In genomic region chr15:101277351-101277899, GRCm38 (mm10) we compare ENCODE assay signal across 9 mouse cellular contexts. TPM values are rescaled to one million over a fixed set of nuclear protein-coding genes. Genes with fewer than 3 reads are reported as not detected.
DNase-seq lines count a peak whose midpoint lies in the region; ATAC-seq lines count a peak whose summit lies in the region.
"Had no signal": no experiment of that assay in that cellular context is flagged by ENCODE, and none has a peak within 500 bp of the region (broad histone marks: within the 10 kb centered on the region; RNA-seq: fewer than 3 reads in every experiment).

No protein-coding gene starts in this region.

- no peaks in the 10 kb centered on the region for H3K4me1 ChIP-seq in embryonic facial prominence, embryonic 11.5 days (ENCODE audit: control insufficient read depth, insufficient read depth, low read length)
- H3K4me1 ChIP-seq in intestine, embryonic 15.5 days (replicated peaks) = peaks cover 36% of the 10 kb centered on the region
- H3K4me1 ChIP-seq in neural tube, embryonic 12.5 days = peaks cover 26% of the 10 kb centered on the region

- DNase-seq in left cerebral cortex, postnatal 4 days = peak; percentile 35
- no peak for DNase-seq in left cerebral cortex, postnatal 25 days (ENCODE audit: low spot score in 2 of 2)
- peak; percentile 41 for DNase-seq in embryonic facial prominence, embryonic 11.5 days (ENCODE audit: low spot score)
- DNase-seq in adipocyte (ENCODE audit: low spot score) = no peak
- DNase-seq in thymus, adult 18-20 months = no peak

- ATAC-seq in embryonic facial prominence, embryonic 11.5 days (replicated peaks; ENCODE audit: insufficient number of reproducible peaks, low FRiP score, low TSS enrichment, low read depth) = no peak; the same call in 1 of the 2 replicates
- ATAC-seq in intestine, embryonic 15.5 days = peak; percentile 75
- peak; percentile 69 for ATAC-seq in neural tube, embryonic 12.5 days (ENCODE audit: low FRiP score, low read depth)
- ATAC-seq in monocyte, adult 5-6 weeks (replicated peaks; ENCODE audit: insufficient number of reproducible peaks, low FRiP score, low TSS enrichment, poor library complexity, severe bottlenecking) = no peak

- H3K9ac ChIP-seq in embryonic facial prominence, embryonic 11.5 days (replicated peaks; ENCODE audit: low read length) = no peak overlapping the region
- no peak overlapping the region for H3K9ac ChIP-seq in intestine, embryonic 15.5 days
- H3K9ac ChIP-seq in neural tube, embryonic 12.5 days = no peak overlapping the region

- no peak overlapping the region for H3K4me2 ChIP-seq in embryonic facial prominence, embryonic 11.5 days (ENCODE audit: low read depth, low read length)
- no peak overlapping the region for H3K4me2 ChIP-seq in intestine, embryonic 15.5 days (replicated peaks)
- H3K4me2 ChIP-seq in neural tube, embryonic 12.5 days (replicated peaks) = no peak overlapping the region; the same call in 1 of the 2 replicates

- H3K27ac ChIP-seq in embryonic facial prominence, embryonic 11.5 days (replicated peaks; ENCODE audit: low read depth, low read length) = no peak overlapping the region
- peak overlapping the region; percentile 54 for H3K27ac ChIP-seq in intestine, embryonic 15.5 days
- no peak overlapping the region for H3K27ac ChIP-seq in neural tube, embryonic 12.5 days

- no peak overlapping the region for H3K4me3 ChIP-seq in embryonic facial prominence, embryonic 11.5 days (ENCODE audit: low read depth, low read length)
- H3K4me3 ChIP-seq in intestine, embryonic 15.5 days (replicated peaks) = no peak overlapping the region
- no peak overlapping the region for H3K4me3 ChIP-seq in neural tube, embryonic 12.5 days
- H3K4me3 ChIP-seq: myocyte had no signal

- H3K36me3 ChIP-seq in embryonic facial prominence, embryonic 11.5 days (replicated peaks; ENCODE audit: control insufficient read depth, insufficient read depth, low read depth, low read length) = no peaks in the 10 kb centered on the region
- H3K36me3 ChIP-seq in intestine, embryonic 15.5 days = peaks cover 9% of the 10 kb centered on the region; the same call in 1 of the 2 replicates
- H3K36me3 ChIP-seq in neural tube, embryonic 12.5 days = peaks cover 16% of the 10 kb centered on the region

- intact Hi-C loops in left cerebral cortex, postnatal 4 days (cut with DNase I) = no loop called here
- intact Hi-C loops in left cerebral cortex, postnatal 25 days (cut with DNase I) = no loop called here

- no peaks in the 10 kb centered on the region for H3K27me3 ChIP-seq in embryonic facial prominence, embryonic 11.5 days (ENCODE audit: control insufficient read depth, insufficient read depth, low read length)
- H3K27me3 ChIP-seq in intestine, embryonic 15.5 days (replicated peaks) = no peaks in the 10 kb centered on the region
- no peaks in the 10 kb centered on the region; the same call in 1 of the 2 replicates for H3K27me3 ChIP-seq in neural tube, embryonic 12.5 days (replicated peaks)

- 25% methylated on average over 11 of the region's 11 CpGs for WGBS in embryonic facial prominence, embryonic 11.5 days
- WGBS in intestine, embryonic 15.5 days = 48% methylated on average over 11 of the region's 11 CpGs
- WGBS in neural tube, embryonic 12.5 days = 34% methylated on average over 11 of the region's 11 CpGs

- H3K9me3 ChIP-seq in embryonic facial prominence, embryonic 11.5 days (replicated peaks; ENCODE audit: control insufficient read depth, low read length) = no peaks in the 10 kb centered on the region
- no peaks in the 10 kb centered on the region for H3K9me3 ChIP-seq in intestine, embryonic 15.5 days
- no peaks in the 10 kb centered on the region for H3K9me3 ChIP-seq in neural tube, embryonic 12.5 days

RNA-seq across cellular contexts. Expression of gene Atg101, which starts 6.6 kb away (rescaled TPM):
- total RNA-seq in left cerebral cortex, postnatal 4 days (2021) = 10 to 100 TPM; 36.5 to 37.1 TPM
- 10 to 100 TPM; 40.3 to 43.6 TPM for total RNA-seq in left cerebral cortex, postnatal 25 days (2021)
- 63.8 and 65.8 TPM in 2 replicates for polyA plus RNA-seq in embryonic facial prominence, embryonic 11.5 days (2014; fragmentation: Nextera tagmentation; extraction: Ambion mirVana)
- polyA plus RNA-seq in intestine, embryonic 15.5 days (2015; fragmentation: Nextera tagmentation; extraction: Ambion mirVana) = 61.1 and 62.0 TPM in 2 replicates
- 74.0 and 80.4 TPM in 2 replicates for polyA plus RNA-seq in neural tube, embryonic 12.5 days (2016; fragmentation: Nextera tagmentation; extraction: Ambion mirVana)
- 52.9 to 72.0 TPM (median 58.7 TPM) in 3 replicates for total RNA-seq in monocyte, adult 5-6 weeks (2017)

RNA-seq across cellular contexts. Expression of gene 6030408B16Rik, which starts 15.6 kb away (rescaled TPM):
- total RNA-seq in left cerebral cortex, postnatal 4 days (2021) = under 1 TPM in 1 of 2 experiments, not detected in 1; 0.56 TPM
- not detected for total RNA-seq in left cerebral cortex, postnatal 25 days (2021)
- polyA plus RNA-seq in embryonic facial prominence, embryonic 11.5 days (2014; fragmentation: Nextera tagmentation; extraction: Ambion mirVana) = 1.6 and 1.7 TPM in 2 replicates
- 4.1 TPM in 2 replicates for polyA plus RNA-seq in intestine, embryonic 15.5 days (2015; fragmentation: Nextera tagmentation; extraction: Ambion mirVana)
- 0.13 and 0.23 TPM in 2 replicates for polyA plus RNA-seq in neural tube, embryonic 12.5 days (2016; fragmentation: Nextera tagmentation; extraction: Ambion mirVana)
- 0.75 to 1.4 TPM in 2 of 3 replicates, not detected in the other for total RNA-seq in monocyte, adult 5-6 weeks (2017)

RNA-seq across cellular contexts. Expression of gene Nr4a1, which starts 23.4 kb away (rescaled TPM):
- 10 to 100 TPM; 20.1 to 22.6 TPM for total RNA-seq in left cerebral cortex, postnatal 4 days (2021)
- total RNA-seq in left cerebral cortex, postnatal 25 days (2021) = 100 to 1,000 TPM; 111 to 133 TPM
- polyA plus RNA-seq in embryonic facial prominence, embryonic 11.5 days (2014; fragmentation: Nextera tagmentation; extraction: Ambion mirVana) = 2.2 and 3.0 TPM in 2 replicates
- polyA plus RNA-seq in intestine, embryonic 15.5 days (2015; fragmentation: Nextera tagmentation; extraction: Ambion mirVana) = 7.9 and 8.9 TPM in 2 replicates
- 6.8 and 7.5 TPM in 2 replicates for polyA plus RNA-seq in neural tube, embryonic 12.5 days (2016; fragmentation: Nextera tagmentation; extraction: Ambion mirVana)
- total RNA-seq in monocyte, adult 5-6 weeks (2017) = 717 to 1,434 TPM (median 717 TPM) in 3 replicates

RNA-seq across cellular contexts. Expression of gene Grasp, which starts 53.4 kb away (rescaled TPM):
- total RNA-seq in left cerebral cortex, postnatal 4 days (2021) = 10 to 100 TPM; 12.3 to 13.5 TPM
- total RNA-seq in left cerebral cortex, postnatal 25 days (2021) = 10 to 100 TPM; 84.2 to 95.8 TPM
- 5.6 and 6.0 TPM in 2 replicates for polyA plus RNA-seq in embryonic facial prominence, embryonic 11.5 days (2014; fragmentation: Nextera tagmentation; extraction: Ambion mirVana)
- polyA plus RNA-seq in intestine, embryonic 15.5 days (2015; fragmentation: Nextera tagmentation; extraction: Ambion mirVana) = 3.9 and 4.8 TPM in 2 replicates
- polyA plus RNA-seq in neural tube, embryonic 12.5 days (2016; fragmentation: Nextera tagmentation; extraction: Ambion mirVana) = 9.2 and 13.8 TPM in 2 replicates
- 4.9 to 10.8 TPM (median 9.0 TPM) in 3 replicates for total RNA-seq in monocyte, adult 5-6 weeks (2017)

Comparison
In these comparisons a context has a peak if more than half of its experiments do, and no peak if none do; other contexts are left out.
1. DNase-seq: peak in left cerebral cortex, postnatal 4 days (single experiment) and embryonic facial prominence, embryonic 11.5 days (single experiment); none in left cerebral cortex, postnatal 25 days (0 of 2), adipocyte (single experiment) and thymus, adult 18-20 months (0 of 2).
2. RNA of gene Nr4a1, which starts 23.4 kb away (total RNA-seq): 717 to 1,434 TPM in monocyte, adult 5-6 weeks and 111 to 133 TPM in left cerebral cortex, postnatal 25 days; 20.1 to 22.6 TPM in left cerebral cortex, postnatal 4 days; every median in the first group is over 4 times any median in the second.
3. ATAC-seq: peak in intestine, embryonic 15.5 days (single experiment) and neural tube, embryonic 12.5 days (single experiment); none in embryonic facial prominence, embryonic 11.5 days (single experiment) and monocyte, adult 5-6 weeks (single experiment).